8 mouse cellular contexts compared by ENCODE assay signal in genomic region chr13:51846301-51846867, GRCm38 (mm10). TPM values are rescaled to one million over a fixed set of nuclear protein-coding genes. Genes with fewer than 3 reads are reported as not detected.
DNase-seq lines count a peak whose midpoint lies in the region; ATAC-seq and TF ChIP-seq lines count a peak whose summit lies in the region.

TSS of gene Gadd45g (plus strand) at chr13:51846678.

- ATAC-seq in Patski: peak; percentile 45
- peak; percentile 86 for ATAC-seq in hindbrain, embryonic 14.5 days (ENCODE audit: low FRiP score)

- peak within 1 kb of the TSS; percentile 76 for H3K9ac ChIP-seq in hindbrain, embryonic 14.5 days

- peaks cover 36% of the 10 kb centered on the region for H3K4me1 ChIP-seq in hindbrain, embryonic 14.5 days (replicated peaks; ENCODE audit: control insufficient read depth, insufficient read depth, low read length)

- POLR2A ChIA-PET in Patski (lab: Charles Lee): interaction anchor here (0.6 to 3.5 kb wide), 6 partner anchors 15 to 341 kb away, joined by 3 to 21 read pairs (median 6); no protein-coding TSS in a partner anchor

- H3K4me3 ChIP-seq in hindbrain, embryonic 14.5 days (replicated peaks; ENCODE audit: low read length): peak within 1 kb of the TSS; percentile 42

- no peak for TF ChIP-seq CTCF in Patski (IDR thresholded peaks at IDR 0.05)

- H3K27ac ChIP-seq in hindbrain, embryonic 14.5 days: peak within 1 kb of the TSS; percentile 84

- in situ Hi-C loops in Patski (cut with MboI; ENCODE audit: low pct_unique_long_range_greater_than_20kb): loop anchor here (5.0 to 25.0 kb wide), 4 partner anchors 121 to 691 kb away; partner anchors contain the start of gene Diras2

- CTCF ChIA-PET in Patski (lab: Charles Lee): interaction anchor here (1.2 to 4.9 kb wide), 6 partner anchors 124 to 376 kb away, joined by 3 to 39 read pairs (median 5); no protein-coding TSS in a partner anchor

- no peak for DNase-seq in Patski (ENCODE audit: low read depth, low spot score)
- DNase-seq in cerebellum, postnatal 14 days: peak; percentile 97
- peak; percentile 85 to 90 for DNase-seq in frontal cortex, postnatal 25 days (ENCODE audit: low spot score in 2 of 2)
- DNase-seq in hindbrain, embryonic 14.5 days (ENCODE audit: low spot score): peak; percentile 93
- DNase-seq in left cerebral cortex, adult 11 months (ENCODE audit: low spot score): peak; percentile 88
- peak; percentile 96 to 98 for DNase-seq in lung, postnatal 4 days
- peak; percentile 90 for DNase-seq in retina, postnatal 7 days (ENCODE audit: low read depth, low spot score)
- peak; percentile 90 for DNase-seq in urinary bladder, adult 2 months (ENCODE audit: low spot score)

- no peaks in the 10 kb centered on the region for H3K36me3 ChIP-seq in hindbrain, embryonic 14.5 days (replicated peaks; ENCODE audit: control insufficient read depth, insufficient read depth)

- peak within 1 kb of the TSS; percentile 76 for H3K4me2 ChIP-seq in hindbrain, embryonic 14.5 days (replicated peaks)

- H3K27me3 ChIP-seq in Patski: no peaks in the 10 kb centered on the region
- peaks cover 25% of the 10 kb centered on the region for H3K27me3 ChIP-seq in hindbrain, embryonic 14.5 days (ENCODE audit: control insufficient read depth, insufficient read depth, low read length)

- no peaks in the 10 kb centered on the region for H3K9me3 ChIP-seq in hindbrain, embryonic 14.5 days (ENCODE audit: control insufficient read depth, low read length)

- WGBS in hindbrain, embryonic 14.5 days: under 1% methylated on average over 31 of the region's 31 CpGs

RNA-seq across cellular contexts. Expression of gene Gadd45g, which starts in this region (rescaled TPM):
- polyA plus RNA-seq in Patski (2021): 165 TPM
- 38.4 and 43.6 TPM in 2 replicates for polyA plus RNA-seq in hindbrain, embryonic 14.5 days (2014; fragmentation: Nextera tagmentation; extraction: Ambion mirVana)
- 68.6 and 122 TPM in 2 replicates for polyA plus RNA-seq in urinary bladder, adult 2 months (2012; rRNA removed)
